Mouse (Mus musculus): Measurements from ENCODE around the gene Myo15b.

- TF ChIP-seq CTCF (IDR thresholded peaks at IDR 0.05; ENCODE audit: control insufficient read depth, insufficient read depth, insufficient read length) = no peak
- no peak for TF ChIP-seq CEBPB (IDR thresholded peaks at IDR 0.05; ENCODE audit: low read depth)
Measured at GRCm38 (mm10) chr11:115809311-115809781, 48.9 kb upstream of the Myo15b start.

Measured in C2C12 (cell line).